Mouse (Mus musculus): Measurements from ENCODE around the gene Gpr179.

GRCm38 (mm10) chr11:97286973-97287372 lies 64.9 kb downstream of the Gpr179 start:
- TF ChIP-seq POLR2A (IDR thresholded peaks at IDR 0.05; ENCODE audit: control insufficient read depth, low read depth, low read length) (no peak), CTCF (IDR thresholded peaks at IDR 0.05; ENCODE audit: control insufficient read depth, insufficient read depth, insufficient replicate concordance, low read depth, low read length) (no peak)

All from testis, adult 2 months (tissue).